Mouse (Mus musculus) bone marrow, adult 2 months (tissue): Measurements from ENCODE around the gene Per1. TPM values are rescaled to one million over a fixed set of nuclear protein-coding genes. Genes with fewer than 3 reads are reported as not detected.
A peak's percentile ranks its signal among the peaks of the same experiment; 100 is the strongest.

Experiments
- H3K27ac ChIP-seq: fragments of 200-500 bp; 2 replicates; pipeline ENCODE4 v1.5.1; 2012; ENCODE audit warnings: low read depth, mild to moderate bottlenecking, control low read depth, inconsistent platforms, low read length; ENCODE audit not compliant: control insufficient read depth, poor library complexity, insufficient read depth
- H3K4me1 ChIP-seq: fragments of 200-500 bp; 2 replicates; pipeline ENCODE4 v1.6.1; 2011; ENCODE audit warnings: low read length; ENCODE audit not compliant: control insufficient read depth, insufficient read depth
- H3K4me3 ChIP-seq: fragments of 200-500 bp; replicated peaks from 2 replicates; pipeline ENCODE3; 2011; ENCODE audit warnings: mild to moderate bottlenecking, low read depth, low read length, control low read depth; ENCODE audit not compliant: control insufficient read depth
- CTCF ChIP-seq: fragments of 200-500 bp; IDR thresholded peaks from 2 replicates; pipeline ENCODE4 v1.5.1; 2011; ENCODE audit warnings: low read length, control low read depth; ENCODE audit not compliant: control insufficient read depth, insufficient read depth
- POLR2A ChIP-seq: fragments of 200-500 bp; IDR thresholded peaks from 2 replicates; pipeline ENCODE4 v1.6.1; 2011; ENCODE audit warnings: low read depth, mild to moderate bottlenecking, control low read depth, low read length, borderline replicate concordance; ENCODE audit not compliant: control insufficient read depth
- WGBS: fragments of 180-500 bp; shearing (Covaris S2); methylation state at CpG from one replicate; pipeline ENCODE4 v1.1.7; 2018; 5-methylcytosine and 5-hydroxymethylcytosine counted together
- polyA plus RNA-seq: library from polyadenylated mRNA; stranded (reverse); fragments of >200 nt; gene quantifications from 2 replicates; pipeline ENCODE4 v1.2.4, GENCODE M21; 2011; ENCODE audit warnings: low replicate concordance; ENCODE audit not compliant: missing spikeins, insufficient read depth, insufficient read length

Per1 gene
- polyA plus RNA-seq, 1 experiment: 46.2 TPM

- TF ChIP-seq POLR2A (no peak), CTCF (no peak)
- Histone ChIP-seq H3K4me1 (peaks cover 1% of the 10 kb centered on the region; the same call in 1 of the 2 replicates), H3K4me3 (no peak overlapping the region), H3K27ac (no peak overlapping the region)
- WGBS: 51% methylated on average over 8 of the region's 8 CpGs
Observed at GRCm38 (mm10) chr11:69128426-69129122, 33.6 kb downstream of the Per1 start.

DNA sequence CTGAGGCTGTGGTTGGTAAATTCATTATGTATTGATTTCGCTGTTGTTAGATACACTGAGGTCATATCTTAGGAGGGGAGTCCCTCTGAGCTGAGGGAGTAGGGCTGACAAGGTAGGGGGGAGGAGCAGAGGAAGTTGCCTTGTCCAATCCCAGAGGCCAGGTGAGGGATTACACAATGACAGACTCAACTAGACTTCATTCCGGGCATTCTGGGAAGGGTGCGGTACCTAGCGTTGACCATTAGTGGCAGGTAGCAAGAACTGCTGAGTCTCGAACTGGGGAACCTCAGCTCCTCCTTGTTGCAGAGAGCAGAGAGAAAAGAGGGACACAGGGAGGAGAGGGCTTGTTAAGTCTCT, 38.5 kb downstream of the Per1 start:
- TF ChIP-seq CTCF: no peak
- TF ChIP-seq POLR2A: no peak
- H3K4me1 ChIP-seq: peaks cover 1% of the 10 kb centered on the region
- no peak overlapping the region for H3K27ac ChIP-seq
- 56% methylated on average over 5 of the region's 5 CpGs for WGBS
- H3K4me3 ChIP-seq: no peak overlapping the region

DNA sequence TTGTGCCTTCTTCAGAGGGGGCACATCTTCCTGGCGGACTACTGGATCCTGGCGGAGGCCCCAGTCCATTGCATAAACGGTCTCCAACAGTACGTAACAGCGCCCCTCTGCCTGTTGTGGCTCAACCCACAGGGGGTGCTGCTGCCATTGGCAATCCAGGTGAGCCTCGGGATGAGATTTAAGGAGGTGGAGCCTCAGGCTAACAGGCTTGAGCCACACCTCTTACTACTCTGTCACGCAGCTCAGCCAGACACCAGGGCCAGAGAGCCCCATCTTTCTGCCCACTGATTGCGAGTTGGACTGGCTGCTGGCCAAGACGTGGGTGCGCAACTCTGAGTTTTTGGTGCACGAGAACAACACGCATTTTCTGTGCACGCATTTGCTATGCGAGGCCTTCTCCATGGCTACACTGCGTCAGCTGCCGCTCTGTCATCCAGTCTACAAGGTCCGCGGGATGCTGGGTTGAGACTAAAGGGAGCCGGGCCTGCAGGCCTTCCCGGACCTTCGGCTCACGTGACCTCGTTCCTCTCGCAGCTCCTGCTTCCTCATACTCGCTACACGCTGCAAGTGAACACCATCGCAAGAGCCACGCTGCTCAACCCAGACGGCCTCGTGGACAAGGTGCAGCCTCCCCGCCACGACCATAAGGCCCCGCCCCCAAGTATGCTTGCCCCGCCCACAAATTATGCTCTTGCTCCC, 39.1 kb downstream of the Per1 start:
- TF ChIP-seq POLR2A (no peak), CTCF (no peak)
- 3% methylated on average over 34 of the region's 34 CpGs for WGBS
- Histone ChIP-seq H3K4me1 (peaks cover 1% of the 10 kb centered on the region), H3K4me3 (peak overlapping the region; percentile 54), H3K27ac (no peak overlapping the region)

DNA sequence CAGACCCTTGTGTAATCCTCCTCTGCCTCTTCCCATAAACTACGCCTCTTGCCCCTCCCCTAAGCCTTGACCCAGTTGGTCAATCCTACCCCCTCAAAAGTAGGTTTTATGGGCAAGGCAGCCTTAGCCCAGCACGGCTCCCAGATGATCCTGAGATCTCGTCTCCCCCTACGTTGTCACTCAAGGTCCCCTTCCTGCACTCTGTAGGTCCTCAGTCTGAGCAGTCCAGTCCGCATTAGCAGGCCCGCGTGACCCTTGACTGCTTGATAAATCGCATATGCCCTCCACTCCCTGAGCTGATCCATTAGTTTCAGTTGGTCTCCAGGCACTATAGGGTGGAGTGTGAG, 39.6 kb downstream of the Per1 start:
- WGBS: 63% methylated on average over 8 of the region's 8 CpGs
- peaks cover 1% of the 10 kb centered on the region for H3K4me1 ChIP-seq
- no peak for TF ChIP-seq CTCF
- no peak for TF ChIP-seq POLR2A
- no peak overlapping the region for H3K4me3 ChIP-seq
- H3K27ac ChIP-seq: no peak overlapping the region

GRCm38 (mm10) chr11:69135361-69135760, 40.3 kb downstream of the Per1 start:
- no peak for TF ChIP-seq POLR2A
- no peak for TF ChIP-seq CTCF
- WGBS: 59% methylated on average over 6 of the region's 6 CpGs
- no peak overlapping the region for H3K4me3 ChIP-seq

DNA sequence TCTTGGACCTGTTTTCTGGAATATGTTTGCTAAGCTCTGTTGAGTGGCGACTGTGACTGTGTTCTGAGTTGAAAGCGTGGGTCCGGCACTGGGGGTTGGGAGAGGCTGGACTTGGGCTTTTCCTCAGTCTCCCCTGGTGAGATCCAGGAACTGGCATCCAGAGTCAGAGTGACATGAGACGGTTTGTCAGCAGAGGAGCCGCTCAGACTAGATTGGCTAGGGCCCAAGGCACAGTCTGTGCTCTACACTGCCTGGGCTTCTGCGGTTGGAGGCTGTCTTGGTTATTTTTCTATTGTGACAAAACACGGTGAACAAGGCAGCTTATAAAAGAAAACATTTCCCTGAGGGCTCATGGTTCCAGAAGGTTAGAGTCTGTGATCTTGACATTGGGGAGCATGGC, 52.5 kb downstream of the Per1 start:
- Histone ChIP-seq H3K4me1 (no peaks in the 10 kb centered on the region), H3K27ac (no peak overlapping the region), H3K4me3 (no peak overlapping the region)
- WGBS: 76% methylated on average over 7 of the region's 7 CpGs
- TF ChIP-seq POLR2A: no peak
- no peak for TF ChIP-seq CTCF

More at GRCm38 (mm10) chr11:69135361-69135760, 40.3 kb downstream of the Per1 start:
- H3K4me1 ChIP-seq: peaks cover 1% of the 10 kb centered on the region
- H3K27ac ChIP-seq: no peak overlapping the region

DNA sequence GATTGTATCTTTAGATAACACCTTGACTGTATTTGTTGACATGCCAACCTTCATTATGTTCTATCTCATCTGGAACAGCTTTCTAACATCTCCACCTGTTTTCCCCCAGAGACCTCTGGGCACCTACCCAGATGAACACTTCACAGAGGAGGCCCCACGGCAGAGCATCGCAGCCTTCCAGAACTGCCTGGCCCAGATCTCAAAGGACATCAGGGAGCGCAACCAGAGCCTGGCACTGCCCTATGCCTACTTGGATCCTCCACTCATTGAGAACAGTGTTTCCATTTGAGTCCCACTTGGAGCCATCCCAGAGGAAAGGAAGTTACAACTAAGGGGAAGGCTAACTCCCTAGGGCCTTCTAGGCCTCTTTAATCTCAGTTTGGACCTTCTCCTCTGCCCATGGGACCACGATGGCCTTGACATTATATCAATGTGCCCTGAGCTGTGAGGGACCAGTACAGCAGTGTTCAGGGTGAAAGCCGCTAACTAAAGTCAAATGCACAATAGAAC, 53.5 kb downstream of the Per1 start:
- TF ChIP-seq POLR2A (no peak), CTCF (no peak)
- Histone ChIP-seq H3K4me3 (no peak overlapping the region), H3K4me1 (no peaks in the 10 kb centered on the region), H3K27ac (no peak overlapping the region)
- WGBS: 87% methylated on average over 5 of the region's 5 CpGs

DNA sequence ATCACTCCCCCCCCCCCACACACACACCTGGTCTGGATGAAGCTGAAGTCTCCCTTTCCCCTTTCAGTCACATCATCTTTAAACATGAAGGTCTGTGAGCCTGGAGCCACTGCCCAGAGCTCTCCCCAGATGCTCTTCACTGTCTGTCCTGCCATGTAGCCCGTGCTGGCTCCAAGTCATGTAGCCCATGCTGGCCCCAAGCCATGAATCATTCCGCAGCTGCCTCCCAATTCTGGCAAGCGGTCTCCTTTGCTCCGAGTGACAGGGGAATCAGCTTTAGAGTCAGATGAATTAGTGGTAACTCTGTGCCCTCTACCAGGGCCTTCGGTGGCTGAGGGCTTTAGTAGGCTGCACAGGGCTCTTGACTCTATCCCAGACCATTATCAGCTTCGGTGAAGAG, 54.7 kb downstream of the Per1 start:
- WGBS: 85% methylated on average over 6 of the region's 6 CpGs
- Histone ChIP-seq H3K27ac (no peak overlapping the region), H3K4me1 (no peaks in the 10 kb centered on the region), H3K4me3 (no peak overlapping the region)
- TF ChIP-seq POLR2A: no peak
- TF ChIP-seq CTCF: no peak
